Mouse (Mus musculus) megakaryocyte, adult 5-6 weeks (primary cell): ENCODE results near the gene Fez1. TPM values are rescaled to one million over a fixed set of nuclear protein-coding genes. Genes with fewer than 3 reads are reported as not detected.

Experiments
- ATAC-seq: 2 replicates; pipeline ENCODE4 v1.8.0; 2016; ENCODE audit warnings: mild to moderate bottlenecking, inconsistent platforms; ENCODE audit not compliant: poor library complexity, severe bottlenecking
- total RNA-seq, 2 experiments: library from RNA; stranded (forward) in 1 of 2; stranded (reverse) in 1 of 2; fragments of 153-499, 151-499 nt in 1 of 2; fragments of 221-1000, 200-1000 nt in 1 of 2; gene quantifications; 2 replicates each; pipeline versions ENCODE4 v1.2.3 to v1.2.4; 2015 to 2017

Gene Fez1
- total RNA-seq (2015) = 0.52 TPM in 1 of 2 replicates, not detected in the other
- total RNA-seq (2017) = 0.18 TPM in 1 of 2 replicates, not detected in the other

DNA sequence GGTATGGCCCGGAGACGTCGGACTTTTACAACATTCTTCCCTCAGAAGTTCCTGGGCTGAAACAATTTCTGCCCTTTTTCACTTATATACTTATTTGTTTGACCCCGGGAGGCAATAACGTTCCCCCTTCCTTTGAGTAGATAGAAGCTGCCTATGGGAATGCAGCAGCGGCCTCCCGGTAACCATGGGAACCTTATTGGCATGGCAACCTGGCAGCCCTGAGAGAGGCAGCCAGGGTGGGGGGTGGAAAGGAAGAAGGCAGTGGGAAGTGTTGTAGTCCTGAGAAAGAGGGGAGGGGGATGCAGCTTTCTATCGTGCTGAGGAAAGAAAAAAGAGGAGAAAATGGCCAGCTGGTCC is at the start of gene Fez1:
Gene Fez1 (plus strand): TSS at position 221 of the 357 bp plus-strand sequence.
- ATAC-seq = no peak

DNA sequence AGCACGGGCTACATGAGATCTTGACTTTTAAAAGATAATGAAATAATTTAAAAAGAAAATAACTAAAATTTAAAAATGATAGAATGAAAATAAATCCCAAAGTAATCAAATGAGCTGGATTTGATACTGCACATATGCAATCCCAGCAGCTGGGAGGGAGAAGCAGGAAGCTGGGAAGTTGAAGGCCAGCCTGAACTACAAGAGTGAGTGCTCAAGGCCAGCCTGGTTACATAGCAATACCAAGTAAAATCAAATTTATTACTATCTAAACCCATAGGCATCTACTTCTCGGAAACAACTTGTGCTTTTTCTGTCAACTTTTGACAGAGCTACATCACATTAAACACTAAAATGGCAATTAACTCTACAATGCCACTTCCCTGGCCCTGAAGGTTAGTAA is 37.7 kb upstream of the Fez1 start:
- ATAC-seq = no peak

DNA sequence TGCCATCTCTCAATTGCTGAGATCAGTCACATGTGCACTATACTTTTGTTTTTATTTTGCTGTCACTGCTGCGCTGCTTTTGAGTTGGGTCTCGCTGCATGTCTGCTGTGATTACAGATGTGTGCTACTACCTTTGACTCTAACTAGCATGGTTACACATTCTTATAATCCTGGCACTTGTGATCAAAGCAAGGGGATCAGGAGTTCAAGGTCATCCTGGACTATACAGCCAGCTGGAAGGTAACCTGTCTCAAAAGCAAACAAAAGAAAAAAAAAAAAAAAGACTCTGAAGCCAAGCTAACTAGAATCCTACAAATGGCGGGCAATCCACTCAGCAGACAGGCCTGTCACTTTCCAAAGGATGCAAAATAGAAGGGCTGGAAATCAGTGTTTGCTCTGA is 29.5 kb upstream of the Fez1 start:
- ATAC-seq = no peak

DNA sequence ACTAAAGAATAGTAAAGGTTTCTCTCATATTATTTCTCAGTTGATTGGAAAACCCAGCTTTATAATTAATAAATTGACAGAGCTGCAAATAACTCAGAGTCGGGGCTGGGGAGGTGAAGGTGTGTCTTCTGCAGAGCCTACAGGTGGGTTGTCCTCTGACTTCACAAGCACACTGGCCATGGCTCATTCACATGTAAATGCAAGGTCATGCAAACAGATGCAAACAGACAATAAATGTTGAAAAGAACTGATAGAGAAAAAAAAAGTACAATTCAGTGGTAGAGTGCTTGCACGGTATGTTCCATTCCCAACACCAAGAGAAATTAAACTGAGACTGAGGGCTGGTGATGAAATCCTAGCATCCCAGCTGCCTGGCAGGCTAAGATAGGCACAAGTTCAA is 27.2 kb upstream of the Fez1 start:
- ATAC-seq = no peak

DNA sequence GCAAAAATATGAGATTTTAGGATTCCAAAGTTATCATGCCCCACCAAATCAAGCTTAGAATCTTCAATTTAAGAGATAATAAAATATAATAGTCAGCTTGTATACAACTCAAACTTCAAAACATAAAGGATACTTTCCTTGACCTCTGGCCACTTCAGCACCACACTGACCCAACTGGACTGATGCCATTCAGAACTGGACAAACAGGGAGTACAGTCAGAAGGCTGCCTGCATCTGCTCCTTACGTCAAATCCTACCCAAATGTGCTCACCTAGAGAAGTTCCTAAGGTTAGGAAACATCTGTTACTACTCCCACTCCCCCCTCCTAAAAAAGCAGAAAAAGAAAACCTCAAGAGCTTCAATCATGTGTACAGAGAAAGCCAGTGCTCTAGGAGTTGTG is 26.1 kb upstream of the Fez1 start:
- no peak for ATAC-seq

DNA sequence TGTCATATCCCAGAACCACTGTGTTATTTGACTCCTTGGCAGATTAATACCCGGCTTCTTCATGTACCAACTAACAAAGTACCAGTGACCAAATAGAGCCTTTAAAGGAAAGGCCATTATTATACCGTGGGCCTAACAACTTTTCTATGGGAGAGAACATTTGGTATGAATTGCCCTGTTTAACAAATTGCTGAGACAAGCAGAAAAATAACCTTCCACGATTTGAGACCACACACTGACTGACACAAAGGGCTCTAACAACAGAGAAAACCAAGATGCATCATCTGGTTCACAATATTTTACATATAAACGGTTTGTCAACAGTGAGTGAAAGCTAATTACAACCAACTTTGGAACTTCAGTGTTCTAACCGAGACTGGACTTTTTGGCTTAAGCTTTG is 25.4 kb upstream of the Fez1 start:
- ATAC-seq = no peak

DNA sequence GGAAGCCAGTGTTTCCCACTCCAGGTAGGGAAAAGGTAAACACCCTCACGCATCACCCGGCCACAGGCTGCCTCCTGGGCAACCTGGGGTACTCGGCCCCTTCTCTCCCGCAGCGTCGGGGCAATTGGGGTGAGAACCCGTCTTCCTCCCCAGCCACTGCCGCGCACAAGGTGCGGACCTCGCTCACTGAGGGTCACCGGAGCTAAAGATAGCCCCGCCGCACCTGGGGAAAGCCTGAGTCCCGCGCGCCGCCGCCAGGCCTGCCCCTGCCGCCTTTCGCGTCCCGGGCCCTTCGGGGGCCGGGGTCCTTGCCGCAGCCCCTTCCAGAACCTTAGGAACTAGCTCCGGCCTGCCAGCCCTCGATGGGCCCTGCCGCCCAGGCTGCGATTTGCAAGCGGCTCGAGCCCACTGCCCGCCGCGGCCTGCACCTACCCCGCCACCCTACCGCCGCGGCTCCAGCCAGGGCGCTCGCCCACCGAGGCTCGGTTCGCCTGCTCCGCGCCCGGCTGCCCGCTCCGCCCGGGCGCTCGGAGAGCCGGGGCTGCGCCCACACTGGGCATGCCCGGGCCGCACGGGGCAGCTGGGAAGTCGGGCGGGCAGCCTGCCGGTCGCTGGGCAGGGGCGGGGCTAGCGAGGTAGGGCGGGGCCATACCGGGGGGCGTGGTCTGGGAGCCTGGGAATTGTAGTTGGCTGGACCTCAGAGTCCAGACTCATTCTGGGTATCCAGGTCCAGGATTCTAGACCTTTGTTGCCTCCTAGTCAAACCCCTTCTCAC is 24.7 kb upstream of the Fez1 start, which contains the start of gene Ei24:
Gene Ei24 (minus strand): TSS at position 613 of the 775 bp plus-strand sequence.
- ATAC-seq = peak; percentile 99

DNA sequence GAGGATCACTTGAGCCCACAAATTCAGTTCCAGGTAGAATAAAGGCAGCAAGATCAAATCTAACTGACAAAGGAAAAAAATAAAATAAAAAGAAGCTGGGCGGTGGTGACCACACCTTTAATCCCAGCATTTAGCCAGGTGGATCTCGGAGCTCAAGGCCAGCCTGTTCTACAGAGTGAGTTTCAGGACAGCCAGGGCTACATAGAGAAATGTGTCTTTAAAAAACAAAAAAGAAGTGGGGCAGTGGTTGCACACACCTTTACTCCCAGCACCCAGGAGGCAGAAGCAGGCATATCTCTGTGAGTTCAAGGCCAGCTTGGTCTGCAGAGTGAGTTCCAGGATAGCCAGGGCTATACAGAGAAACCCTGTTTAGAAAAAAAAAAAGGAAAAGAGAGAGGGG is 19.7 kb upstream of the Fez1 start:
- ATAC-seq = no peak

DNA sequence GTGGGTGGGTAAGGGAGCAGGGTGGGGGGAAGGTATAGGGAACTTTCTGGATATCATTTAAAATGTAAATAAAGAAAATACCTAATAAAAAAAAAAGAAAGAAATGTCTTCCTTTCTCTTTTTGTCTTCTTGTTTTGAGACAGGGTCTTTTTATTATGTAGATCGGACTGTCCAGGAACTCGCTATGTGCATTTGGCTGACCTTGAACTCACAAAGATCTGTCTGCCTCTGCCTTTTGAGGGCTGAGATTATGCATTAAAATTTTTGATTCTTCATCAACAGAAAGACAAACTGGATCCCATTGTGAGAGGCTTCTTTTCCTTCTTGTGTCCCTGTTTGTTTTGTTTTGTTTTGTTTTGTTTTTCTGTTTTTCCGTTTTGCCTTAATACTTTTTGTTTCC is 18.7 kb upstream of the Fez1 start:
- no peak for ATAC-seq

DNA sequence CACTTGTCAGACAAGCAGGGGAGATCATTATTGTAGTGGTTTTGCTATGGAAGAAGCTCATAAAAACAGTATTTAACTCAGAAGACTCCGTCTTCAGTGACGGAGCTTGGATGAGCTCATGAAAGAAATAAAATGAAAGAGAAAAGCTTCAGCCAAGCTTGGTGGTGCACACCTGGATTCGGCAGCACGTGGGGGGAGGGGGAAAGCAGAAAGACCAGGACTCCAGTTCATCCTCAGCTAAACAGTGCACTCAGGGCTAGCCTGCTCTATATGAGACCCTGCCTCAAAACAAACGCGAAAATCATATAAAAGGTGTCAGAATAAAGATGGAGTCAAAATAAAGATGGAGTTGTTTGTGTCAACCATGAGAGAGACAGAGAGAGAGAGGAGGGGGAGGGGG is 18.3 kb upstream of the Fez1 start:
- ATAC-seq = no peak

DNA sequence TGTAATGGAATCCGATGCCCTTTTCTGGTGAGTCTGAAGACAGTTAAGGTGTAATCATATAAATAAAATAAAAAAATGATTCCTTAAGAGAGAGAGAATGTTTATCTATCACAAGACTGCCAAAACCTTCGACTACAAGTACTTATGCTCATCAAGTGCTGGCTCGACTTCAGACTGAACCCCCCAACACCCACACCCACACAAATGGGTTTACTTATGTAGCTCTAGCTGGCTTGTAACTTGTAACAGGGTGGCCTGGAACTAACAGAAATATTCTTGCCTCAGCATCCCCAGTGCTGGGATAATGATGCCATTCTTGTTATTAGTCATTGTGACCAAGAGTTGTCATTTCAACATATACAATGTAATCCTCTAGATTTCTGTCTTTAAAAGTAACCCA is 17.7 kb upstream of the Fez1 start:
- no peak for ATAC-seq

DNA sequence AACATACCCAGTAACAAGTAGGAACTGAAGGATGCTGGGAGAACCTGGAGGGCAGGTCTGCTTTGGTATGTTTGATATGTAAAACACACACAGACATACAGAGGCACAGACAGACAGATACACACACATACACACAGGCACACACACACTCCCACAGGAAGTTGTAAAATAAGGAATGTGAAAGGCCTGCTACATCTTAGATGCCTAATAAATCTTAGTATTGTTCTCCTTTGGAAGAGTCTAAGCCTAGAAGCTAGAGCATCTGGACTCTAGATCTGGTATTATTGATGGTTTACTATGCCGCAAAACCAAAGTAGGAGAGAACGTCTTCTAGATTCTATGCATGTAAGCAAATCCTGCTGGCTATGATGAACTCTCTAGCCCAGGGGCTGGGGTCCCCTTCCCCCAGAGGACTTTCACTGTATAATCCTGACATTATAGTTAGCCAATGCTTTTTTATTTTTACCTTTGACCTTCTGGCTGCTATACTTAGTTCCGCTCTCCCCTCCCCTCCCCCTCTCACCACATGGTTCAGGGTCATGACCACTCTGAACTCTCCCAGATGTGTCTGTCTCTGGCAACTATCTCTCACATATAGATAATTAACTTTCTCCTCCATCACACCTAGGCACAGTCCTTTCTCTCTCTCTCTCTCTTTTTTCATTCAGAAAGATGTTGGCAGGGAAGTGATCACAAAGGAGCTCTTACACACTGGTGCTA is 16.2 kb upstream of the Fez1 start:
- ATAC-seq = no peak

DNA sequence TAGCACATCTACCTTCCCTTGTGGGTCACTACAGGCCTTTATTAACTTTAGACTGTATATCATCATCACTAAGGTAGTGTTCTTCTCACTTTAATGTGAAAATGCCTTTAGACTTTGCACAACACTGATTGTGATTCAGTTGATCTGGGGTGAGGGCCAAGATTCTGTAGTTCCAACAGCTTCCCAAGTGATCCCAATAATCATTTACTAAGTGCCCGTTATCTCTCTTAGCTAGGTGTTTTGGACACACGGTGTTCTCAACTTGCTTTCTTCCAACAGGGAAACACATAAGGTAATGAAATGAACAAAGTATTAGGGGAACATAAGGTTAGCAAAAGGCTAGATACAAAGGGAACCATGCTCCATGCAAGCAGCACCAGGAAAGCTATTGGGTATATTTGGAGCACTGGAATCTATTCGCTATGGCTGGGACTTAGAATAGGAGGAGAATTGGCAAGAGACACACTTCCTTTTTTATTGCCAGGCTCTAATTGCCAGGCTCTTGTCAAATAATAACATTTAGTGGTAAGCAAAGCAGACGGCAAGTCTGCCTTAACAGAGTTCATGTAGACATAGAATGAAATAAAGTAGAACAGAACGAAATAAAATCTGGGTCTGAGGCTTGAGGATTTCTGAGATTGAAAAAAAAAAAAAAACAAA is 13.4 kb upstream of the Fez1 start:
- ATAC-seq = no peak

DNA sequence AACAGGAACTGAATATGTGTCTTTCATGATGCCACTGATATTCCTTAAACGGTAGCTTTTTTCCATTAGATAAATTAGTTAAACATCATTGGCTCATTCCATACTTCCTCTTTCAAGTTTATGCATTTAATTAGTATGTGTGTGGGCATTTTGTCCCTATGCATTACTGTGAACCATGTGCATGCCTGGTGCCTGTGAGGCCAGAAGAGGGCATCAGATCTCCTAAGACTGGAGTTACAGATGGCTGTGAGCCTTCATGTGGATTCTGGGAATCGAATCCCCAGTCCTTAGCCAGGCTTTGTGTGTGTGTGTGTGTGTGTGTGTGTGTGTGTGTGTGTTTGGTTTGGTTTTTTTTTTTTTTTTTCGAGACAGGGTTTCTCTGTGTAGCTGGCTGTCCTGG is 7.2 kb upstream of the Fez1 start:
- ATAC-seq = no peak

DNA sequence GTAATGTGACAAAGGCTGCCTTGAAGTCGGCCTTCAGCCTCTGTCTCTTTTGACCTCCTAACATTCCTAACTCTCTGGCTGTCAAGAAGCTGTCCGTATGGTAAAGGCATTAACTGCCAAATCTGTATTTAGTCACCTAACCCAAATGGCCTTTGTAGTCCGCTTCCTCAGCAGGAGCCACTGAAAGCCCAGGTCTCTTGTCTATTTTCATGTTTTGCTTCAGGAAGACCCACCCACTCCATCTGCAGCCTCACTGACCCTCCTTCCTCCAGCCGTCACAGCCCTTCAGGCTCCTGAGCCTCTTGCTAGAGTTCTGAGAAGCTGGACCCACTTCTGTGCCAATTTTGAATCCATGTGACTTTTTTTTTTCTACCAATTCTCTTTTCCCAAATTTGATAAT is 2.8 kb upstream of the Fez1 start:
- ATAC-seq = no peak

DNA sequence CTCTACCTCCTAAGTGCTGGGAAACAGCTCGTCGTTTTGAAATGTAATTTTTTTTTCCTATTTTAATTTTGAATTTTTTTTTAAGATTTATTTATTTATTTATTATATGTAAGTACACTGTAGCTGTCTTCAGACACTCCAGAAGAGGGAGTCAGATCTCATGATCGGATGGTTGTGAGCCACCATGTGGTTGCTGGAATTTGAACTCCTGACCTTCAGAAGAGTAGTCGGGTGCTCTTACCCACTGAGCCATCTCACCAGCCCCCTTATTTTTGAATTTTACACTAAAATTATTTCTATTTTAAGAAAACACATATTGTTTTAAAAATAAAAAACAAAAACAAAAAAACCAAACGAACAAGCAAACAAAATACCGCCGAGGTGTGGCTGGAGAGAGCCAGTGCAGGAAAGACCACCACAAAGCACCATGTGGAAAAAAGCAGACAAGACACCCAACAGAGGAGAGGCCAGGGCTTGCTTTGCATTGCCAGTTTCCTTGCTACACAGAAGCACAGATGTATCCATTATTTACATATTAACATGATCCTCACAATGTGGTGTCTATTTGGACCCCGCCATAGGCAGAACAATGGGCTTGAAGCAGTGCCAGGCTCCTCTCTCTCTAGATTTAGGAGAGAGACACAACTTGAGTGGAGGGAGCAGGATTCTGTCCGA is 558 bp upstream of the Fez1 start:
- no peak for ATAC-seq

DNA sequence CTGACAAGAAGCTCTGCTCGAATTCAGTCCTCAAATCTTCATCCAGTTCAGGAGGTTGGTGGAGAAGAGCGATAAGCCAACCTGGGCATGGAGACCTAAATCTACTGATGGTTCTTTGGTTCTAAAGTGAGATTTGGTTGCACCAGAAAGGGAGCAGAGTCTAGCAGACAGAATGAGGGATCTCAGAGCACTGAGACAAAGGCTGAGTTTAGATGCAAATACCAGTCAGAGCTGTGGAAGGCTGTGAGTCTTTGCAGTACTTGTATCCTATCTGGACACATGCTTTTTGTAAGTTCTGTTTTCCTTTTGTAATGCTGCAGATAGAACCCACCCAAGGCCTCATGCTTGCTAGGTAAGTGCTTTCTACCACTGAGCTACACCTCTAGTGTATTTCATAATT is 360 bp downstream of the Fez1 start:
- no peak for ATAC-seq

DNA sequence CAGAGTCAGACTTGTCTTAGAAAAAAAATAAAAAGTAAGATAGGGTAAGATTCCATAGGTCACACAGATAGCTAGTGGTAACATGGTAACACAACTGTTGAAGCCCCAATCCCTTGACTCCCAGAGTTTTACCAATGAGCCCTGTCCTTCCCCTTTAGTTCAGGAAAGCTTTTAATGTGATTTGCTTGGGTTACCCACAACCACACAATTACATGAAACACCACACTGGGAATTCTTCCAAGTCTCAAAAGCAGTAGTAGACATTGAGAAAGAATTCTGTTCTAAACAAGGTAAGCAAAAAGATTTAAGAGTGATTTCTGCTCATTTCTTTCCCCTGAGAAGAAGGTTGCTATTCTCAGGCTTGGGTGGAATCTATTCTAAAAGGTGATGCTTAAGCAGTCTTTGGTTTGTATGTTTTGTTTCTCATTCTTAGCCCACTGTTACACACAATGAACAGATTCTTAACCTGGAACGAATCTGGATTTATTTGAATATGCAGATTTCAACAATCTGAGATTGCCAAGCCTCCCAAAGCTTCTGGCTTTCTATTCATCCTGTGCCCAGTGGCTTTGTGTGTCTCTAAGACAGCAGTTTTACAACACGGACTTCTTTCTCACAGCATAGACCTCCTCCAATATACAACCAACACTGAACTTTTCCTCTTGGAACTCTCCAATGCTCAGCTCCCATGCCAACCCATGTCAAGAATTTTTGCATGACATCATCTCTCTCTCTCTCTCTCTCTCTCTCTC is 5.1 kb downstream of the Fez1 start:
- ATAC-seq = no peak

DNA sequence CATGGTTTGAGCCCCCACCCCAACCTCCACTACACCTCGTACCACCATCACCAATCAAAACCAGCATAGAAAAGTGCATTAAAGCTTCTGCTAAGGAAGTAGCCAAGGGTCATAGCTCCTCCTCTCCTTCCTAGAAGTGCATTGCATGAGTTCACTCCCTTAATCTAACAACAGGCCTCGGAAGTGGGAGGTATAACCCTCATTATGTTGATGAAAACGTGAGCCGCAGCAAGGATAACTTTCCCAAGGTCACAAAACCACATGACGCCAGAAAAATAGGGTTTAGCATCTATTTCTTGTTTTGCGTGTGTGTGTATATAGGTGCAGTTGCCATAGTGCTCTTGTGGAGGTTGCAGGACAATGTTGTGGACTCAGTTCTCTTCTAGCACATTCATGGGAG is 9.7 kb downstream of the Fez1 start:
- no peak for ATAC-seq

DNA sequence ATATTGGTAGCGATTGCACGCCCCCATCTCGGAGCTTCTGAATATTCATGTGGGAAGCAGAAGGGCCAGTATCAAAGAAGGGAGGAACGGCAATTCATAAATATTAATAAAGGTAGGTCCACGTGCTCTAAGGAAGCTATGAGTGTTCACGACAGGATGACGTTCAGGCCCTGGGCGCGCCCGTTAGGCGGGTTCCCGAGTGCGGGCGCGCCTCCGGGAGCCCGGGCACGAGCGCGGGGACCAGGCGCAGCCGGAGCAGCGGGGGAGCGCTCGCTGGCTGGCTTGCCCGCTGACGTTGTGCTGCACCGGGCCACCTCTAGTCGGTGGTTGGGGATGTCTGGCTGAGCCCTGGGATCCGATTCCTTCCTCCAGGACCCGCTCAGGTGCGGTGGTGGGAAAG is 10.9 kb downstream of the Fez1 start:
- no peak for ATAC-seq
